Mouse (Mus musculus) MEL (cell line): ENCODE results near the gene Fsip1. TPM values are rescaled to one million over a fixed set of nuclear protein-coding genes. Genes with fewer than 3 reads are reported as not detected.

Source experiments
- DNase-seq: peaks from one replicate; pipeline ENCODE4 v3.0.0; 2011; ENCODE audit warnings: low read depth, low spot score
- H3K27ac ChIP-seq: 2 replicates; pipeline ENCODE4 v1.5.1; 2012; ENCODE audit warnings: low read depth, mild to moderate bottlenecking, control low read depth, low read length, moderate library complexity; ENCODE audit not compliant: control insufficient read depth
- H3K27me3 ChIP-seq, 2 experiments: fragments of 150-350 bp in 1 of 2; sonication (generic) in 1 of 2; 2 replicates each; pipeline ENCODE4 v1.6.1; 2012; ENCODE audit warnings: low read length in 2 of 2, mild to moderate bottlenecking in 2 of 2, improper control_type of control experiment in 1 of 2, moderate library complexity in 1 of 2; ENCODE audit not compliant: insufficient read depth in 2 of 2, control insufficient read depth in 1 of 2
- H3K36me3 ChIP-seq, 2 experiments: 2 replicates each; pipeline ENCODE4 v1.6.1; 2012 to 2014; ENCODE audit warnings: low read length in 2 of 2, improper control_type of control experiment in 1 of 2, inconsistent platforms in 1 of 2, mild to moderate bottlenecking in 1 of 2; ENCODE audit not compliant: insufficient read depth in 2 of 2, control insufficient read depth in 1 of 2
- H3K4me1 ChIP-seq, 2 experiments: fragments of 150-350 bp in 1 of 2; sonication (generic) in 1 of 2; 2 replicates each; pipeline ENCODE4 v1.6.1; 2012; ENCODE audit warnings: low read length in 2 of 2, improper control_type of control experiment in 1 of 2, mild to moderate bottlenecking in 1 of 2; ENCODE audit not compliant: insufficient read depth in 2 of 2, control insufficient read depth in 1 of 2
- H3K4me3 ChIP-seq, 2 experiments: fragments of 150-350 bp in 1 of 2; sonication (generic) in 1 of 2; 2 replicates each; pipeline ENCODE4 v1.5.1; 2012; ENCODE audit warnings: low read depth in 2 of 2, low read length in 2 of 2, mild to moderate bottlenecking in 2 of 2, moderate library complexity in 2 of 2, control low read depth in 1 of 2, improper control_type of control experiment in 1 of 2; ENCODE audit not compliant: control insufficient read depth in 1 of 2, insufficient read depth in 1 of 2
- H3K79me2 ChIP-seq: 2 replicates; pipeline ENCODE4 v1.6.1; 2012; ENCODE audit warnings: mild to moderate bottlenecking, low read length, moderate library complexity; ENCODE audit not compliant: control insufficient read depth, poor library complexity, insufficient read depth
- H3K9ac ChIP-seq: 2 replicates; pipeline ENCODE4 v1.6.1; 2012; ENCODE audit warnings: low read depth, mild to moderate bottlenecking, control low read depth, low read length, moderate library complexity; ENCODE audit not compliant: control insufficient read depth, poor library complexity, severe bottlenecking
- H3K9me3 ChIP-seq: fragments of 150-350 bp; sonication (generic); replicated peaks from 2 replicates; pipeline ENCODE4 v1.6.1; 2012; ENCODE audit warnings: mild to moderate bottlenecking, low read length, improper control_type of control experiment, moderate library complexity; ENCODE audit not compliant: insufficient read depth
- CTCF ChIP-seq, 3 experiments: IDR thresholded peaks in 2 of 3; conservative IDR thresholded peaks in 1 of 3; 2 replicates each; pipeline ENCODE4 v1.5.1; 2011 to 2012; ENCODE audit warnings: low read length in 3 of 3, low read depth in 2 of 3, mild to moderate bottlenecking in 2 of 3, improper control_type of control experiment in 1 of 3, inconsistent platforms in 1 of 3, mixed read lengths in 1 of 3, moderate library complexity in 1 of 3; ENCODE audit not compliant: control insufficient read depth in 1 of 3, insufficient read depth in 1 of 3, poor library complexity in 1 of 3, severe bottlenecking in 1 of 3
- E2F4 ChIP-seq: IDR thresholded peaks from 2 replicates; pipeline ENCODE4 v1.6.1; 2011; ENCODE audit warnings: low read depth, low read length, improper control_type of control experiment, borderline replicate concordance
- ELF1 ChIP-seq: IDR thresholded peaks from 2 replicates; pipeline ENCODE4 v1.6.1; 2014; ENCODE audit warnings: low read depth, mild to moderate bottlenecking, inconsistent platforms, low read length, improper control_type of control experiment, moderate library complexity
- MAX ChIP-seq: IDR thresholded peaks from 2 replicates; pipeline ENCODE4 v1.6.1; 2011; ENCODE audit warnings: low read length, improper control_type of control experiment
- MAZ ChIP-seq: IDR thresholded peaks from 2 replicates; pipeline ENCODE4 v1.6.1; 2012; ENCODE audit warnings: low read depth, mild to moderate bottlenecking, inconsistent platforms, low read length, improper control_type of control experiment
- MYB ChIP-seq: IDR thresholded peaks from 2 replicates; pipeline ENCODE4 v1.6.1; 2011; ENCODE audit warnings: mild to moderate bottlenecking, low read depth, low read length, improper control_type of control experiment
- MYC ChIP-seq: IDR thresholded peaks from 2 replicates; pipeline ENCODE4 v1.6.1; 2011; ENCODE audit warnings: low read depth, mild to moderate bottlenecking, low read length, improper control_type of control experiment, moderate library complexity
- POLR2A ChIP-seq, 2 experiments: IDR thresholded peaks; 2 replicates each; pipeline ENCODE4 v1.6.1; 2011 to 2012; ENCODE audit warnings: low read length in 2 of 2, mild to moderate bottlenecking in 2 of 2, control low read depth in 1 of 2, improper control_type of control experiment in 1 of 2, low read depth in 1 of 2, moderate library complexity in 1 of 2; ENCODE audit not compliant: control insufficient read depth in 1 of 2, insufficient read depth in 1 of 2, poor library complexity in 1 of 2
- POLR2AphosphoS2 ChIP-seq: IDR thresholded peaks from 2 replicates; pipeline ENCODE4 v1.6.1; 2011; ENCODE audit warnings: low read length, improper control_type of control experiment
- POLR2AphosphoS5 ChIP-seq: IDR thresholded peaks from 2 replicates; pipeline ENCODE4 v1.6.1; 2012; ENCODE audit warnings: low read depth, borderline replicate concordance, mild to moderate bottlenecking, inconsistent platforms, low read length, moderate library complexity, mixed read lengths
- SIN3A ChIP-seq: IDR thresholded peaks from 2 replicates; pipeline ENCODE4 v1.6.1; 2012; ENCODE audit warnings: low read length, improper control_type of control experiment, inconsistent platforms
- SMC3 ChIP-seq: IDR thresholded peaks from 2 replicates; pipeline ENCODE4 v1.6.1; 2011; ENCODE audit warnings: low read depth, low read length, improper control_type of control experiment
- TCF12 ChIP-seq: IDR thresholded peaks from 2 replicates; pipeline ENCODE4 v1.6.1; 2014; ENCODE audit warnings: low read depth, mild to moderate bottlenecking, inconsistent platforms, low read length, improper control_type of control experiment, moderate library complexity
- UBTF ChIP-seq: IDR thresholded peaks from 2 replicates; pipeline ENCODE4 v1.6.1; 2012; ENCODE audit warnings: low read depth, mild to moderate bottlenecking, inconsistent platforms, low read length, improper control_type of control experiment, moderate library complexity, borderline replicate concordance; ENCODE audit not compliant: insufficient read depth
- USF2 ChIP-seq, 2 experiments: IDR thresholded peaks; 2 replicates each; pipeline ENCODE4 v1.6.1; 2011 to 2012; ENCODE audit warnings: improper control_type of control experiment in 2 of 2, low read length in 2 of 2, borderline replicate concordance in 1 of 2, inconsistent platforms in 1 of 2, low read depth in 1 of 2, mild to moderate bottlenecking in 1 of 2; ENCODE audit not compliant: insufficient read depth in 1 of 2
- ZC3H11A ChIP-seq: IDR thresholded peaks from 2 replicates; pipeline ENCODE4 v1.6.1; 2012; ENCODE audit warnings: low read depth, mild to moderate bottlenecking, inconsistent platforms, low read length, improper control_type of control experiment
- polyA plus RNA-seq, 2 experiments: library from polyadenylated mRNA; stranded (reverse) in 1 of 2; unstranded in 1 of 2; fragments of >175 nt in 1 of 2; fragments of >200 nt in 1 of 2; gene quantifications; 2 replicates each; pipeline versions ENCODE4 v1.2.1 to v1.2.4; 2012; ENCODE audit warnings: low replicate concordance in 2 of 2, low read depth in 1 of 2; ENCODE audit not compliant: insufficient read length in 2 of 2, insufficient read depth in 1 of 2, missing spikeins in 1 of 2
- total RNA-seq: library from RNA; depleted of rRNA; stranded (reverse); fragments of 300-350 nt; gene quantifications from 2 replicates; pipeline ENCODE4 v1.2.3, GENCODE M21; 2012

Gene Fsip1
- total and polyA plus RNA-seq, 3 experiments = not detected

GRCm38 (mm10) chr2:118120095-118120494 is 136.7 kb downstream of the Fsip1 start:
- no peaks in the 10 kb centered on the region for H3K9me3 ChIP-seq
- H3K4me1 ChIP-seq = no peaks in the 10 kb centered on the region
- no peak for TF ChIP-seq SIN3A
- H3K36me3 ChIP-seq = no peaks in the 10 kb centered on the region
- no peak overlapping the region for H3K9ac ChIP-seq
- no peak overlapping the region for H3K4me3 ChIP-seq
- no peak for DNase-seq
- no peaks in the 10 kb centered on the region for H3K79me2 ChIP-seq
- H3K27me3 ChIP-seq = no peaks in the 10 kb centered on the region
- H3K27ac ChIP-seq = no peak overlapping the region

DNA sequence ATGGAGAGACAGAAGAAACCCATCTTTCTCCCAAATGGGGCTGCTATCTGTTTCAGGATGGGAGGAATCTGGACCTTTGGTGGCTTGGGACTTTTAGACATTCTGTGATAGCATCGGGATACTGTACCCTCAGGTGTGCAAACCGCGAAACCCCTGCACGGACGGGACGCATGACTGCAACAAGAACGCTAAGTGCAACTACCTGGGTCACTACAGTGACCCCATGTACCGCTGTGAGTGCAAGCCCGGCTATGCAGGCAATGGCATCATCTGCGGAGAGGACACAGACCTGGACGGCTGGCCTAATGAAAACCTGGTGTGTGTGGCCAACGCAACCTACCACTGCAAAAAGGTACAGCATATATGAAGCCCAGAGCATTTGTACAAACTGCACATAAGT is 137.1 kb downstream of the Fsip1 start:
- Histone ChIP-seq H3K4me1 (no peaks in the 10 kb centered on the region), H3K27ac (no peak overlapping the region), H3K9me3 (no peaks in the 10 kb centered on the region), H3K9ac (no peak overlapping the region), H3K79me2 (no peaks in the 10 kb centered on the region), H3K27me3 (no peaks in the 10 kb centered on the region), H3K4me3 (no peak overlapping the region), H3K36me3 (no peaks in the 10 kb centered on the region)
- DNase-seq = no peak
- TF ChIP-seq ELF1 (no peak), TCF12 (no peak), SMC3 (no peak), MYB (no peak), MYC (no peak), E2F4 (no peak), MAX (no peak), MAZ (no peak)

DNA sequence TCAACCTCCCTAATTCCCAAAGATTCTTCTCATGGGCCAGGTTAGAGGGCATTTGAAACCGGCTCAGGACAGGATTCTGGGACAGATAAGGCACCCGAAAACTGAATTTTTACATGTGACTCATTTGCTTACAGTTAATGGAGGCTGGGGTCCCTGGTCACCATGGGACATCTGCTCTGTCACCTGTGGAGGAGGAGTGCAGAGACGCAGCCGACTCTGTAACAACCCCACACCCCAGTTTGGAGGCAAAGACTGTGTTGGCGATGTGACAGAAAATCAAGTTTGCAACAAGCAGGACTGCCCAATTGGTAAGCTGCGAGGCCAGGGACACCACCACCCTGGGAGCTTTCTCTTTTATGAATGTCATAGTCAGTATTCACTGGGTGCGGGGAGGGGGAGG is 138.3 kb downstream of the Fsip1 start:
- Histone ChIP-seq H3K27me3 (no peaks in the 10 kb centered on the region), H3K27ac (no peak overlapping the region), H3K9ac (no peak overlapping the region), H3K9me3 (no peaks in the 10 kb centered on the region), H3K36me3 (no peaks in the 10 kb centered on the region), H3K4me3 (no peak overlapping the region), H3K79me2 (no peaks in the 10 kb centered on the region), H3K4me1 (no peaks in the 10 kb centered on the region)
- no peak for DNase-seq
- TF ChIP-seq POLR2AphosphoS5 (no peak), POLR2A (IDR thresholded peaks at IDR 0.05; ENCODE audit: control insufficient read depth in 1 of 2, insufficient read depth in 1 of 2, low read depth in 1 of 2, low read length in 2 of 2, poor library complexity in 1 of 2) (no peak), UBTF (no peak), POLR2AphosphoS2 (no peak), CTCF (IDR thresholded peaks at IDR 0.05 in 2 of 3, conservative IDR thresholded peaks at IDR 0.05 in 1 of 3; ENCODE audit: control insufficient read depth in 1 of 3, insufficient read depth in 1 of 3, low read depth in 2 of 3, low read length in 3 of 3, poor library complexity in 1 of 3, severe bottlenecking in 1 of 3) (no peak), ELF1 (no peak), ZC3H11A (no peak), MAX (no peak), USF2 (IDR thresholded peaks at IDR 0.05; ENCODE audit: borderline replicate concordance in 1 of 2, insufficient read depth in 1 of 2, low read depth in 1 of 2, low read length in 2 of 2) (no peak)
